Mouse (Mus musculus): ENCODE data around the gene Cnga3. TPM values are rescaled to one million over a fixed set of nuclear protein-coding genes. Genes with fewer than 3 reads are reported as not detected.

The Cnga3 gene
- polyA plus RNA-seq, 1 experiment from 2014 or later = not detected

GRCm38 (mm10) chr1:37288181-37288935, 74.1 kb downstream of the Cnga3 start:
- Histone ChIP-seq H3K4me1 (replicated peaks) (no peaks in the 10 kb centered on the region; the same call in 1 of the 2 replicates), H3K27ac (no peak overlapping the region), H3K36me3 (no peaks in the 10 kb centered on the region), H3K9ac (no peak overlapping the region), H3K4me2 (no peak overlapping the region), H3K9me3 (no peaks in the 10 kb centered on the region), H3K27me3 (no peaks in the 10 kb centered on the region), H3K4me3 (no peak overlapping the region)
- 59% methylated on average over 11 of the region's 11 CpGs for WGBS
- ATAC-seq (ENCODE audit: low FRiP score) = no peak

DNA sequence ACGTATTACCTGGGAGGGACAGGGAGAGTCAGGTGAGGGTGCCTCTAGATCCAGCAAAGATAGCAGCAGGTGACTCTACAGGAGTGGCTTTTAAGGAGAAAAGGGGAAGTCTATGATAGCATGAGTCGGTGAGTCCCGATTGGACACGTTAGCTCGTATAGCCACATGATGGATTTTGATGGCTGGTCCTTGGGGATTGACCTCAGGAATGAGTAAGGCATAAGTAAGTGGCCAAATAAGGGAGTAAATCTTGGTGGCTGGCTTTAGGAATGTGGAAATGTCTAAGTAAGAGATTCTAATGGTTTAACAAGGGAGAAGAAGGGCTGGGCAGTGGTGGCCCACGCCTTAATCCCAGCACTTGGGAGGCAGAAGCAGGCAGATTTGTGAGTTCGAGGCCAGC, 74.7 kb downstream of the Cnga3 start:
- H3K4me2 ChIP-seq = no peak overlapping the region
- no peaks in the 10 kb centered on the region; the same call in 1 of the 2 replicates for H3K4me1 ChIP-seq (replicated peaks)
- no peak overlapping the region for H3K9ac ChIP-seq
- no peak for ATAC-seq (ENCODE audit: low FRiP score)
- no peaks in the 10 kb centered on the region for H3K27me3 ChIP-seq
- H3K9me3 ChIP-seq = no peaks in the 10 kb centered on the region
- H3K36me3 ChIP-seq = no peaks in the 10 kb centered on the region
- 86% methylated on average over 7 of the region's 7 CpGs for WGBS
- H3K4me3 ChIP-seq = no peak overlapping the region
- H3K27ac ChIP-seq = no peak overlapping the region

- ATAC-seq (ENCODE audit: low FRiP score) = no peak
- Histone ChIP-seq H3K4me3 (no peak overlapping the region), H3K4me2 (no peak overlapping the region), H3K27me3 (0 out of 2 replicates have a peak, but pooled peaks cover 3% of the 10 kb centered on the region), H3K4me1 (replicated peaks) (peaks cover 11% of the 10 kb centered on the region), H3K27ac (no peak overlapping the region), H3K9me3 (no peaks in the 10 kb centered on the region), H3K9ac (no peak overlapping the region), H3K36me3 (no peaks in the 10 kb centered on the region)
- 64% methylated on average over 1 of the region's 1 CpGs for WGBS
Measured at GRCm38 (mm10) chr1:37296414-37296813, 82.2 kb downstream of the Cnga3 start.

DNA sequence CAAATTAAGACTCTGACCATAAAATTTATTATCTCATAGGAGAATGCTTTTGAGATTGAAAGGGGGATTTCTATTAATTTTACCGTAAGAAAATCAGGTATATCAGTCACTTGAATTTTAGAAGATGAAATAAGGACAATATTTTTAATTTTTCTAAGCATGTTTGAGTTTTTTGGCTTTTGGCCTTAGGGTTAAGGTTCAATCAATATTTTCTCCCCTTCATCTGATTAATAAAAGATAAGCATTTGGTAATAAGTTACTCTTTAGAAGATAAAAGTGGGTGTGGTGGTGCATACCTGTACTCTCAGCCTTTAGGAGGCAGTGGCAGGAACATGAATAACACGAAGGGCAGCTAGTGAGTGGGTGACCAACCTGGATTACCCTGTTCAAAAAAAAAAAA, 84.7 kb downstream of the Cnga3 start:
- Histone ChIP-seq H3K4me2 (no peak overlapping the region), H3K27me3 (0 out of 2 replicates have a peak, but pooled peaks cover 3% of the 10 kb centered on the region), H3K36me3 (no peaks in the 10 kb centered on the region), H3K27ac (no peak overlapping the region), H3K4me3 (no peak overlapping the region), H3K4me1 (replicated peaks) (peaks cover 20% of the 10 kb centered on the region), H3K9me3 (no peaks in the 10 kb centered on the region), H3K9ac (no peak overlapping the region)
- ATAC-seq (ENCODE audit: low FRiP score) = no peak
- WGBS = 83% methylated on average over 2 of the region's 2 CpGs

- Histone ChIP-seq H3K9ac (peak within 1 kb of the TSS; percentile 94), H3K27ac (peak within 1 kb of the TSS; percentile 84)
- 1% methylated on average over 73 of the region's 77 CpGs for WGBS
Measured at GRCm38 (mm10) chr1:37299540-37300491, 85.6 kb downstream of the Cnga3 start, which contains the start of gene Inpp4a. Inpp4a (plus strand) TSS chr1:37299865.

GRCm38 (mm10) chr1:37300650-37301049, 86.4 kb downstream of the Cnga3 start:
- H3K4me2 ChIP-seq = peak overlapping the region; percentile 63
- H3K27ac ChIP-seq = 0 out of 2 replicates have a peak overlapping the region, but pooled peaks have one; percentile 84
- H3K27me3 ChIP-seq = 0 out of 2 replicates have a peak, but pooled peaks cover 3% of the 10 kb centered on the region
- peaks cover 25% of the 10 kb centered on the region for H3K4me1 ChIP-seq (replicated peaks)
- 70% methylated on average over 5 of the region's 5 CpGs for WGBS
- peak overlapping the region; percentile 94 for H3K9ac ChIP-seq
- no peaks in the 10 kb centered on the region for H3K36me3 ChIP-seq
- no peaks in the 10 kb centered on the region for H3K9me3 ChIP-seq
- H3K4me3 ChIP-seq = peak overlapping the region; percentile 96
- ATAC-seq (ENCODE audit: low FRiP score) = no peak

More at GRCm38 (mm10) chr1:37299540-37300491, 85.6 kb downstream of the Cnga3 start, which contains the start of gene Inpp4a:
- no peaks in the 10 kb centered on the region for H3K36me3 ChIP-seq
- H3K4me1 ChIP-seq (replicated peaks) = peaks cover 20% of the 10 kb centered on the region
- H3K9me3 ChIP-seq = no peaks in the 10 kb centered on the region
- H3K4me2 ChIP-seq = peak within 1 kb of the TSS; percentile 63
- 0 out of 2 replicates have a peak, but pooled peaks cover 3% of the 10 kb centered on the region for H3K27me3 ChIP-seq
- peak within 1 kb of the TSS; percentile 96 for H3K4me3 ChIP-seq
- peak; percentile 94 for ATAC-seq (ENCODE audit: low FRiP score)

- no peak overlapping the region for H3K4me3 ChIP-seq
- no peaks in the 10 kb centered on the region for H3K9me3 ChIP-seq
- peaks cover 32% of the 10 kb centered on the region for H3K4me1 ChIP-seq (replicated peaks)
- H3K4me2 ChIP-seq = no peak overlapping the region
- ATAC-seq (ENCODE audit: low FRiP score) = no peak
- H3K27me3 ChIP-seq = no peaks in the 10 kb centered on the region
- H3K9ac ChIP-seq = no peak overlapping the region
- H3K36me3 ChIP-seq = no peaks in the 10 kb centered on the region
- no peak overlapping the region for H3K27ac ChIP-seq
- WGBS = 76% methylated on average over 3 of the region's 3 CpGs
Measured at GRCm38 (mm10) chr1:37302801-37303200, 88.6 kb downstream of the Cnga3 start.

GRCm38 (mm10) chr1:37305691-37306287, 91.6 kb downstream of the Cnga3 start:
- Histone ChIP-seq H3K27ac (no peak overlapping the region), H3K4me1 (replicated peaks) (peaks cover 28% of the 10 kb centered on the region), H3K27me3 (no peaks in the 10 kb centered on the region), H3K4me3 (no peak overlapping the region), H3K9ac (no peak overlapping the region), H3K9me3 (no peaks in the 10 kb centered on the region), H3K36me3 (no peaks in the 10 kb centered on the region), H3K4me2 (no peak overlapping the region)
- 77% methylated on average over 9 of the region's 9 CpGs for WGBS
- ATAC-seq (ENCODE audit: low FRiP score) = no peak

DNA sequence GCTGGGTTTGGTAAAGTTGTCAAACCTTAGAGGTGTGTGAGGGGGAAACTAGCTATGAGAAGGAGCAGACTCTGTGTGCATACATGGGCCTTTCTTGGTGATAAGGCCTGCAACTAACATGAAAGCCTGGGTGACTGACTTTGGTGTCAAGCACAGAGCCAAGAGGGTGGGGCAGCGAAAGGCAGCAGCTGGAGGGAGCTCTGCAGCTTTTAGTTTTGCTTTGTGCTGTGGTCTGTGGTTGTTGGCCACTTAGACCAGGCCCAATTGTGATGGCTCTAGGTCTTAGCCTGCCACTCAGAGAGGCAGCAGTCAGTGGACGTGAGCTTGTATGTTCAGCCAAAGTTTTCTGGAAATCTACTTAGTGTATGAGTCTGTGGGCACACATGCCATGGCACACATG, 93.4 kb downstream of the Cnga3 start:
- Histone ChIP-seq H3K36me3 (no peaks in the 10 kb centered on the region), H3K4me1 (replicated peaks) (peaks cover 12% of the 10 kb centered on the region), H3K4me2 (no peak overlapping the region), H3K4me3 (no peak overlapping the region), H3K27ac (no peak overlapping the region), H3K27me3 (no peaks in the 10 kb centered on the region), H3K9me3 (no peaks in the 10 kb centered on the region), H3K9ac (no peak overlapping the region)
- ATAC-seq (ENCODE audit: low FRiP score) = no peak
- 98% methylated on average over 2 of the region's 2 CpGs for WGBS

GRCm38 (mm10) chr1:37308021-37308742, 93.9 kb downstream of the Cnga3 start:
- Histone ChIP-seq H3K9me3 (no peaks in the 10 kb centered on the region), H3K9ac (no peak overlapping the region), H3K4me3 (no peak overlapping the region), H3K27ac (no peak overlapping the region), H3K27me3 (no peaks in the 10 kb centered on the region), H3K4me2 (no peak overlapping the region), H3K4me1 (replicated peaks) (peaks cover 12% of the 10 kb centered on the region), H3K36me3 (no peaks in the 10 kb centered on the region)
- WGBS = 89% methylated on average over 8 of the region's 8 CpGs
- ATAC-seq (ENCODE audit: low FRiP score) = no peak

- WGBS = 92% methylated on average over 3 of the region's 3 CpGs
- H3K27me3 ChIP-seq = no peaks in the 10 kb centered on the region
- H3K4me1 ChIP-seq (replicated peaks) = peaks cover 12% of the 10 kb centered on the region
- H3K9ac ChIP-seq = no peak overlapping the region
- H3K36me3 ChIP-seq = no peaks in the 10 kb centered on the region
- no peak overlapping the region for H3K4me3 ChIP-seq
- H3K4me2 ChIP-seq = no peak overlapping the region
- no peak for ATAC-seq (ENCODE audit: low FRiP score)
- no peaks in the 10 kb centered on the region for H3K9me3 ChIP-seq
- H3K27ac ChIP-seq = no peak overlapping the region
Measured at GRCm38 (mm10) chr1:37308743-37309100, 94.5 kb downstream of the Cnga3 start.

Data from hindbrain, embryonic 13.5 days (tissue).